Mouse (Mus musculus) neural tube, embryonic 14.5 days (tissue): Measurements from ENCODE around the gene Mapk10. TPM values are rescaled to one million over a fixed set of nuclear protein-coding genes. Genes with fewer than 3 reads are reported as not detected.

Experiments used
- ATAC-seq: fragments of 200-750 bp; cut with Nextera tagmentation; 2 replicates; pipeline ENCODE4 v1.8.0; 2017; ENCODE audit warnings: low read depth, mild to moderate bottlenecking, moderate TSS enrichment, moderate library complexity
- H3K27ac ChIP-seq: fragments of 300-500 bp; sonication (generic); 2 replicates; pipeline ENCODE4 v1.5.1; 2014; ENCODE audit warnings: low read depth, mild to moderate bottlenecking, control low read depth, low read length, moderate library complexity, mixed read lengths
- H3K27me3 ChIP-seq: fragments of 300-500 bp; sonication (generic); 2 replicates; pipeline ENCODE4 v1.6.1; 2014; ENCODE audit warnings: low read length; ENCODE audit not compliant: control insufficient read depth, insufficient read depth
- H3K36me3 ChIP-seq: fragments of 300-500 bp; sonication (generic); 2 replicates; pipeline ENCODE4 v1.6.1; 2014; ENCODE audit warnings: low read length, mixed read lengths; ENCODE audit not compliant: control insufficient read depth, insufficient read depth
- H3K4me1 ChIP-seq: fragments of 300-500 bp; sonication (generic); 2 replicates; pipeline ENCODE4 v1.6.1; 2014; ENCODE audit warnings: low read length; ENCODE audit not compliant: control insufficient read depth, insufficient read depth
- H3K4me2 ChIP-seq: fragments of 300-500 bp; sonication (generic); 2 replicates; pipeline ENCODE4 v1.6.1; 2014; ENCODE audit warnings: mild to moderate bottlenecking, low read depth, low read length, control low read depth
- H3K4me3 ChIP-seq: fragments of 300-500 bp; sonication (generic); 2 replicates; pipeline ENCODE4 v1.5.1; 2014; ENCODE audit warnings: low read depth, low read length, control low read depth, mixed read lengths
- H3K9ac ChIP-seq: fragments of 300-500 bp; sonication (generic); replicated peaks from 2 replicates; pipeline ENCODE4 v1.6.1; 2014; ENCODE audit warnings: low read depth, mild to moderate bottlenecking, control low read depth, low read length, mixed read lengths
- H3K9me3 ChIP-seq: fragments of 300-500 bp; sonication (generic); 2 replicates; pipeline ENCODE4 v1.6.1; 2016; ENCODE audit warnings: low read length; ENCODE audit not compliant: control insufficient read depth
- WGBS: fragments of 180-500 bp; shearing (Covaris S2); extraction: QIAGEN DNeasy Blood & Tissue Kit; methylation state at CpG from one replicate; pipeline ENCODE4 v1.1.7; 2014; 5-methylcytosine and 5-hydroxymethylcytosine counted together
- polyA plus RNA-seq: library from polyadenylated mRNA; unstranded; fragments of >200 nt; fragmentation: Nextera tagmentation; extraction: Ambion mirVana; gene quantifications from 2 replicates; pipeline ENCODE4 v1.2.1, GENCODE M21; 2014

Gene Mapk10
- polyA plus RNA-seq, 1 experiment from 2014 or later = 115 TPM

GRCm38 (mm10) chr5:103160314-103161195 lies 50.6 kb downstream of the Mapk10 start:
- Histone ChIP-seq H3K9me3 (no peaks in the 10 kb centered on the region), H3K4me1 (peaks cover 18% of the 10 kb centered on the region), H3K36me3 (no peaks in the 10 kb centered on the region), H3K27ac (peak overlapping the region; percentile 85), H3K4me2 (peak overlapping the region; percentile 9; the same call in 1 of the 2 replicates), H3K4me3 (no peak overlapping the region), H3K27me3 (no peaks in the 10 kb centered on the region), H3K9ac (no peak overlapping the region)
- WGBS = 18% methylated on average over 8 of the region's 8 CpGs
- ATAC-seq = peak; percentile 82

- Histone ChIP-seq H3K27ac (no peak overlapping the region), H3K27me3 (no peaks in the 10 kb centered on the region), H3K4me3 (no peak overlapping the region), H3K9ac (no peak overlapping the region), H3K4me2 (no peak overlapping the region), H3K4me1 (no peaks in the 10 kb centered on the region), H3K9me3 (no peaks in the 10 kb centered on the region), H3K36me3 (no peaks in the 10 kb centered on the region)
- 61% methylated on average over 5 of the region's 5 CpGs for WGBS
- no peak for ATAC-seq
Observed at GRCm38 (mm10) chr5:103140935-103141334, 70.2 kb downstream of the Mapk10 start.

- H3K4me3 ChIP-seq = no peak overlapping the region
- H3K4me2 ChIP-seq = no peak overlapping the region
- no peaks in the 10 kb centered on the region for H3K36me3 ChIP-seq
- 79% methylated on average over 9 of the region's 9 CpGs for WGBS
- H3K9me3 ChIP-seq = no peaks in the 10 kb centered on the region
- H3K27me3 ChIP-seq = no peaks in the 10 kb centered on the region
- no peak overlapping the region for H3K27ac ChIP-seq
- no peak for ATAC-seq
- no peaks in the 10 kb centered on the region for H3K4me1 ChIP-seq
- H3K9ac ChIP-seq = no peak overlapping the region
Observed at GRCm38 (mm10) chr5:103134839-103135238, 76.3 kb downstream of the Mapk10 start.

GRCm38 (mm10) chr5:103133626-103134025 lies 77.5 kb downstream of the Mapk10 start:
- no peak for ATAC-seq
- H3K36me3 ChIP-seq = no peaks in the 10 kb centered on the region
- H3K4me2 ChIP-seq = no peak overlapping the region
- H3K27ac ChIP-seq = no peak overlapping the region
- no peaks in the 10 kb centered on the region for H3K27me3 ChIP-seq
- H3K4me1 ChIP-seq = no peaks in the 10 kb centered on the region
- H3K9me3 ChIP-seq = no peaks in the 10 kb centered on the region
- H3K4me3 ChIP-seq = no peak overlapping the region
- H3K9ac ChIP-seq = no peak overlapping the region
- 74% methylated on average over 9 of the region's 9 CpGs for WGBS

- Histone ChIP-seq H3K9ac (no peak overlapping the region), H3K27ac (no peak overlapping the region), H3K4me1 (no peaks in the 10 kb centered on the region), H3K36me3 (no peaks in the 10 kb centered on the region), H3K27me3 (no peaks in the 10 kb centered on the region), H3K4me2 (no peak overlapping the region), H3K4me3 (no peak overlapping the region), H3K9me3 (no peaks in the 10 kb centered on the region)
- no peak for ATAC-seq
- WGBS = 78% methylated on average over 6 of the region's 6 CpGs
Observed at GRCm38 (mm10) chr5:103132814-103133213, 78.3 kb downstream of the Mapk10 start.

- Histone ChIP-seq H3K27me3 (no peaks in the 10 kb centered on the region), H3K9ac (no peak overlapping the region), H3K4me2 (no peak overlapping the region), H3K27ac (no peak overlapping the region), H3K4me1 (no peaks in the 10 kb centered on the region), H3K4me3 (no peak overlapping the region), H3K36me3 (no peaks in the 10 kb centered on the region), H3K9me3 (no peaks in the 10 kb centered on the region)
- 85% methylated on average over 3 of the region's 3 CpGs for WGBS
- no peak for ATAC-seq
Observed at GRCm38 (mm10) chr5:103119618-103120017, 91.5 kb downstream of the Mapk10 start.

GRCm38 (mm10) chr5:103115571-103115970 lies 95.6 kb downstream of the Mapk10 start:
- no peak for ATAC-seq
- H3K27me3 ChIP-seq = no peaks in the 10 kb centered on the region
- no peaks in the 10 kb centered on the region for H3K9me3 ChIP-seq
- no peak overlapping the region for H3K4me2 ChIP-seq
- WGBS = 90% methylated on average over 7 of the region's 7 CpGs
- H3K4me1 ChIP-seq = no peaks in the 10 kb centered on the region
- H3K36me3 ChIP-seq = no peaks in the 10 kb centered on the region
- no peak overlapping the region for H3K4me3 ChIP-seq
- no peak overlapping the region for H3K27ac ChIP-seq
- H3K9ac ChIP-seq = no peak overlapping the region

GRCm38 (mm10) chr5:103112471-103112870 lies 98.7 kb downstream of the Mapk10 start:
- 88% methylated on average over 7 of the region's 7 CpGs for WGBS
- no peak for ATAC-seq
- Histone ChIP-seq H3K4me3 (no peak overlapping the region), H3K27ac (no peak overlapping the region), H3K9me3 (no peaks in the 10 kb centered on the region), H3K9ac (no peak overlapping the region), H3K27me3 (no peaks in the 10 kb centered on the region), H3K4me2 (no peak overlapping the region), H3K36me3 (no peaks in the 10 kb centered on the region), H3K4me1 (no peaks in the 10 kb centered on the region)

GRCm38 (mm10) chr5:103109409-103109808 lies 101.7 kb downstream of the Mapk10 start:
- 73% methylated on average over 1 of the region's 1 CpGs for WGBS
- H3K4me3 ChIP-seq = no peak overlapping the region
- ATAC-seq = no peak

More at GRCm38 (mm10) chr5:103109409-103109808, 101.7 kb downstream of the Mapk10 start:
- Histone ChIP-seq H3K9ac (no peak overlapping the region), H3K27me3 (no peaks in the 10 kb centered on the region), H3K4me1 (no peaks in the 10 kb centered on the region), H3K4me2 (no peak overlapping the region), H3K27ac (no peak overlapping the region), H3K9me3 (no peaks in the 10 kb centered on the region), H3K36me3 (no peaks in the 10 kb centered on the region)
